Mouse (Mus musculus) kidney, adult 11 months (tissue): ENCODE measurements around the gene Vps35l.

Experiments used
- DNase-seq: peaks from one replicate; pipeline ENCODE4 v3.0.0; 2022

Vps35l gene

GRCm38 (mm10) chr7:118783305-118784001 is 43.4 kb downstream of the Vps35l start:
- DNase-seq: no peak

DNA sequence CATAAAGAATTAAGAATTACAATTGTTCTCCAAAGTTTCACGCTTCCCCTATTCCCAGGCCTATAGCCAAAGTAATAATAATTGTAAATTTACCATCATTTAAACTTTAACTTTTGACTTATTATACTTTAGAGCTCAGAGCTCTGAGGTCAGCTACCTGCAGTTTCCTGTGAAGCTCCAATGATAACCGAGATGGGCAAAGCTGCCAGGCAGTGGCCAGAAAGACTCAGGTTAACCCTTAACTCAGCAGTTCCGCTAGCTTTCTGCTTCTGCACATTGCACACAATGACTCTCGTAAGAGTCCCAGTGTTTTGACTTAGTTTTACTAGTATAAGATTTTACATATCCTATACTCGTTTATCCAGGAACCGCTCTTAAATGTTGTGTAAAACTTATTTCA is 46.1 kb downstream of the Vps35l start:
- DNase-seq: peak; percentile 61

DNA sequence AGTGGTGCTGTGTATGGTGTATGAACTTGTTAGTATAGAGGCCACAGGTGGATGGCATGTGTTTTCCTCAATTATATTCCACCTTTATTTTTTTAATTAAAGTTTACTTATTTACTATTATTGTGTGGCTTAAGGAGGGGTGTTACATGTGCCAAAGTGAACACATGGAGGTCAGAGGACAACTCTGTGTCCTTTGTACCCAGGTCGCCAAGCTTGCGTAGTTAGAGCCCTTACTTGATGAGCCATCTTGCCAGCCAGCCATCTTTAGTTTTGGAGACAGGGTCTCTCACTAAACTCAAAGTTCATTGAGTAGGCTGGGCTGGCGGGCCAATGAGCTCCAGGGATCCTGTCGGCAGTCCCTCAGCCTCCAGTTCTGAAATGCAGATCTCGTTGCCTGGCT is 47.3 kb downstream of the Vps35l start:
- peak; percentile 29 for DNase-seq

DNA sequence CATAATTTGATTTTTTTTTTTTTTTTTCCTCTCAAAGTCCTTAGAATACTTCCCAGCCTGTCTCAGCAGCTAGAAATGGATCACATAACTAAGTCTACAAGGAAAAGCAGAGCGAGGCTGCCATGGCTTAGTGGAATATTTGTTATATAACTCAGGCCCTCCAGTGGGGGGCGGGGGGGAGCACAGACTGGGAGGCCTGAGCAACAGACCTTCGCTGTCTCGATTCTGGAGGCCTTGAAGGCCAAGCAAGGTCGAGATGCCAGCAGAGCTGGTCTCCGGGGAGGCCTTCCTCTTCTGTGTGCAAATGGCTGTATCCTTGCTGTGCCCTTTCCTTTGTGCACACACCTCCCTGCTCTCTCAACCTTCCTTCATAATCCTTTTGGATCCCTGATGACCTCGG is 48.5 kb downstream of the Vps35l start:
- no peak for DNase-seq

DNA sequence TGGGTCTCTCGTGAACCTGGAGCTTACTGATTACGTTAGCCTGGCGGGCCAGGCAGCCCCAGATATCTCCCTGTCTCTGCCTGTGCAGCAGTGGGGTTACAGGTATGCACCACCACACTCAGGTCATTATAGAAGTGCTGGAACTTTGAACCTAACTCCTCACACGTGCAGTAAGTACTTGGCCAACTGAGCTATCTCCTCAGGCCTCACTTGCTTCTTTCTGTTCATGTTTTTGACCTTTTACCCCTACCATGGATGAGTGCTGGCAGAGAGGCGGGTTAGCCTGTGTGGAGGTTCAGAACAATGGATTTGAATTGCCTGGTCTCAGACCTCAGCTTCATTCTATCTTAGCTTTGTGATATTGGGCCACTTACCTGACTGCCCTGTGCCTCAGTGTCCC is 50.3 kb downstream of the Vps35l start:
- DNase-seq: peak; percentile 43

DNA sequence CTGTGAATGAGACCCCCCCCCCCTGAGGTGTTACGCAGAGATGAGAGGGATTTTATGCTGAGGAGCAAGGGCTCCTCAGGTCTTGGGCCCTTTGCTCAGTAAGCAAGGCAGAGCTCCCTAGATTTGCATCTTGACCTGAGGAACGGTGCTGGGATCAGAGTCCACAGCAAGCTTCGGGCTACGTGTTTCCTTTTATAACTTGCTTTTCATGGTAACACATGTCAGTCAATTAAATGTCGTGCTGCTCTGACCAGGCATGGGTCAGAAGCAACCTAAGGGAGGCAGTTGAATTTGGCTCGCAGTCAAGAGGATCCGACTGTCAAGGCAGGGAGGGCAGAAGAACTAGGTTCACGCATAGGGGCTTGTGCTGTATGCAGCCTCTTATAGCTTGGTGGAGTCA is 53.9 kb downstream of the Vps35l start:
- DNase-seq: peak; percentile 50

DNA sequence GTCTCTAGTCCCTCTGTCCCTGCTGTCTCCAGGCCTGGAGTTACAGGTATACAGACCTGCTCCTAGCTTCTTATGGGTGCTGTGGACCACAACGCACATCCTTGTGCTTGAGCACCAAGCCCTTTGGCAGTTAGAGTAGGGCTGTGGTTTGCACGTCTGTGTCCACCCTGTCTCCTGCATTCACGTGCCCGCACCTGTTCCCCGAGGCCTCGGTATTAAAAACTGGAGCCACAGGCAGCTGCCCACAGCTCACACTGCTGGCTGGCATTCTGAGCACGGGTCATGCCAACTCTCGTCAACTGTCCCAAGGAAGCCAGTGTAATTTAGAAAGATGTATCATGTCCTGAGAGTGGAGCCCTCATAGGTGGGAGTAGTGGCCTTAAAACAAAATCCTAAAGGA is 55.8 kb downstream of the Vps35l start:
- no peak for DNase-seq

GRCm38 (mm10) chr7:118796838-118797237 is 56.8 kb downstream of the Vps35l start:
- DNase-seq: no peak

GRCm38 (mm10) chr7:118797600-118797999 is 57.6 kb downstream of the Vps35l start:
- no peak for DNase-seq

- DNase-seq: no peak
These were observed 58.1 kb downstream of the Vps35l start for GRCm38 (mm10) chr7:118798105-118798570.

DNA sequence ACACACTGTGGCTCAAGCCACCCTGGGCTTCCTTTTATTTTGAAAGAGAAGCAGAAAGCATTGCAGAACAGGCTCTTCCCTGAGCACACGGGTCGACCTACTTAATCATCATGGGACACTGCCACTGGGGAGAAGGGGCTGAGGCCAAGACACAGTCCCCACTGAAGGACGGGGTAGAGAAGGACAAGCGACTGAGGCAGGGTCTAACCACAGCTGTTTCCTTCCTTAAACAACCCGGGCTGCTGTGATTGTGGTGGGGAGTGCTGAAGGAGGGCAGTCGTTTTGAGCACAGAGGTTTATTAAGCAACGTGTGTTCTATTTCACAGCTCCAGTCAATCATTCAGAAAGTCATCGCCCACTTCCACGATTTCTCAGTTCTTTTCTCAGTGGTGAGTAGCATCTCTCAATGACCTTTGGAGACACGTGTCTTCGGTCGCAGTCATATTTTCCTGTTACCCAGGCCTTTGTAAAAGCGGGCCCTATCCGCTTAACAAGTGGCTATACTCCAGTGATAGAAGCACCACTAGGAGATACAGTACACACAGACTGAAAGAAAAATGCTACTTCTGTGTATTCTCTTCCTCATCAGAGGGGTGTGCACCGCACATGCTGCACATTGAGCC is 60.2 kb downstream of the Vps35l start:
- no peak for DNase-seq

GRCm38 (mm10) chr7:118801791-118802190 is 61.8 kb downstream of the Vps35l start:
- no peak for DNase-seq

- DNase-seq: no peak
These were observed 63.4 kb downstream of the Vps35l start for GRCm38 (mm10) chr7:118803425-118803824.

GRCm38 (mm10) chr7:118806631-118807411 is 66.8 kb downstream of the Vps35l start:
- DNase-seq: no peak

GRCm38 (mm10) chr7:118807899-118808298 is 67.9 kb downstream of the Vps35l start:
- no peak for DNase-seq

GRCm38 (mm10) chr7:118811407-118812106 is 71.5 kb downstream of the Vps35l start:
- DNase-seq: peak; percentile 26

DNA sequence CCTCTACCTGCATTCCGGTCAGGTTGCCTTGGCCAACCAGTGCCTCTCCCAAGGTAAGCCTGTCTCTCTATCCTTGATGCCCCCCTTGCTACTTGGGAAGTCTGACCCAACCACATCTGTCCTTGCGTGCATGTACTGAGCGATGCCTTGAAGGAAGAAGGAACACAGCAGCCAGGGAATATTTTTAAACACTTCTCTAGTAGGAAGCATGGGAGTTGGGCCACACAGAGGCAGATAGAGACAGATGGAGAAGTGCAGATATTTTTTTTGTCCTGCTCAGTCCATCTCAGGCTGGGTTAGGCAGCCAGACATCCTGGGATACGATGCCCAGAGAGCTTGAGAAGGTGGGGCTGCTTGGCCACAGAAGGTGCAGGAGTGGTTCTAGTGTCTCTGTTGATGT is 73.6 kb downstream of the Vps35l start:
- no peak for DNase-seq

DNA sequence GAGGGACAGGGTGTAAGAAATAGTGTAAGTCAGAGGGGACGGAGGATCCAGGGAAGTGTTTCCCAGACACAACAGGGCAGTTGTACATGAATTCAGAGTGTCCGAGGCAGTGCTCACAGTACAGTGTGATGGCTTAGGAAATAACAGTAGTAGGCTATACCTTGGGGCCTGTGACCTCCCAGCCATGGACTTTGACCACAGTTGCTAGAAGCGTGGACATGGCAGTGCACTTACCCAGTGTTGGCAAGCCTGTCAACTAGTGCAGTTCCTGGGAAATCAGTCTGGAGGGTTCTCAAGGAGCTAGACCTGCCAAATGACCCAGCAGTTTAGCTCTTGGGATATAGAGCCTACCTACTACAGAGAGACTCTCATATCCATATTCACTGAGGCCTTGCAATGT is 76.2 kb downstream of the Vps35l start:
- DNase-seq: peak; percentile 34

DNA sequence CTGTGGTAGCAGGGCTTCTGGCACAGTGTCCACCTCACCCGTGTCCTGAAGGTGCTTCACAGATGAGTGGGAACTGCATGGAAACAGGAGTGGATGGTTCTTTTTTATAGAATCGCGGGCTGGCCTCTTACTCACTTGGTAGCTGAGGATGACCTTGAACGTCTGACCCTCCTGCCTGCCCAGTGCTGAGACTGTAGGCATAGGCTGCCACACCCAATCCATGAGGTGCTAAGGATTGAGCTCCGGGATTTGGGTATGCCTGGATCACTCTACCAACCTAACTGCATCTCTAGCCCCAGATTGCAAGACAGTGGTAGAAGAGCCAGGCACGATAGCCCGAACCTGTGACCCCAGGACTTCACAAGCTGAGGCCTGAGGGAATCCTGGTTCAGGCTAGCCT is 77.7 kb downstream of the Vps35l start:
- DNase-seq: no peak

GRCm38 (mm10) chr7:118819666-118820065 is 79.6 kb downstream of the Vps35l start:
- no peak for DNase-seq

GRCm38 (mm10) chr7:118821356-118821755 is 81.3 kb downstream of the Vps35l start:
- DNase-seq: no peak

DNA sequence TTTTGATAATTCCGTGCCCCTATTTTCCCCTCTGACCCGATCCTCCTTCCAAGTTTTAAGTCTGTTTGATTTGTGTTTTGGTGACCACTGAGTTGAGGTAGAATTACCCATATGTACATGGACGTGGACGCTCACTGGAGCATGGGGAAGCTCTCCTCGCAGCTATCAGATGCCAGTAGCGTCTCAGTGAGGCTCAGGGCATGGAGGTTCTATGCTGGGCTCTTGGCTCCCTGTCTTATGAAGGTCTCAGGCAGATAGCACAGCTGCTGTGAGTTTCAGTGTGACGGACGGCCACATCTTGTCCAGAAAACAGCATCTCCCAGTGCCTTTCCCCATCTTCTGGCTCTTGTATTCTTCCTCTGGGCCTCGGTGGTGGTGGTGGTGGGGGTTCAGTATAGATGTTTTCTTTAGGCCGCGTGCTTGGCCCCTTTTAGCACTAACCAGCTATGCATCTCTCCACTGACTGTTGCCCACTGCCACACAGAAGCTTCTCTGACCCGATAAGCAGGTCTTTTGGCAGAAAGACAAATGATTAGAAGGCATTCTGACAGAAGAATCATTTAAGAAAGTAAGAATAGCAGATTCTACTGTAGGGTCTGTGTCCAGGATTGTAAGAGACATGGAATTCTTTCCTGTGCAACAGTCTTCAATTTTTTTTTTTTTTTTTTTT is 82.0 kb downstream of the Vps35l start:
- no peak for DNase-seq

DNA sequence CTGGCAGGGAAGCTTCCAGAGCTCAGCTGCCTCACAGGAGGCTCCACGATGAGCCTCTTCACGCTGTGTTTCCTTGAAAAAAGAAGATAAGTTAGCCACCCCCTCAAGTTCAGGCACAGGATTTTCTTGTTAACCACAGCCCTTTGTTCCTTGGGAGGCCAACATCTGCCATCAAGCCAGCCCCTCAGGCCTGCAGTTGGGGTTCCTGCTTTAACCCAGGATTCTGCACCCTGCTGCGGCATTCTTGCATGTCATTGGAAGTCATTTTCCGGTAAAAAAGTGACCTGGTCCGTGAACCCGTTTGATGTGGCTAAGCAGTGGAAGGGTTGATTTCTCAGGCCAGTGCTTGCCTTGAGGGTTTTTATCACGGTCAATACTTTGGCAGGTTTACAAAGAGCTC is 84.4 kb downstream of the Vps35l start:
- no peak for DNase-seq
